Comparison of ENCODE assay signal across 20 mouse cellular contexts in genomic region chr10:56597382-56597781, GRCm38 (mm10).
DNase-seq lines count a peak whose midpoint lies in the region; ATAC-seq lines count a peak whose summit lies in the region.
"Had no signal": no experiment of that assay in that cellular context is flagged by ENCODE, and none has a peak within 500 bp of the region (broad histone marks: within the 10 kb centered on the region; RNA-seq: fewer than 3 reads in every experiment).

No protein-coding gene starts in this region.

- no peaks in the 10 kb centered on the region for H3K27me3 ChIP-seq in kidney, embryonic 16.5 days (ENCODE audit: insufficient read depth, low read length)
- no peaks in the 10 kb centered on the region for H3K27me3 ChIP-seq in heart, embryonic 15.5 days
- H3K27me3 ChIP-seq: forebrain, embryonic 15.5 days; liver, embryonic 15.5 days; neural tube, embryonic 13.5 days; Patski had no signal

- peak; percentile 76 for ATAC-seq in kidney, embryonic 16.5 days (ENCODE audit: low FRiP score, low TSS enrichment)
- peak; percentile 90 for ATAC-seq in heart, embryonic 15.5 days (replicated peaks; ENCODE audit: insufficient number of reproducible peaks, insufficient read depth, low FRiP score, low read depth)
- ATAC-seq: forebrain, embryonic 15.5 days; hindbrain, embryonic 16.5 days had no signal

- 49% methylated on average over 5 of the region's 5 CpGs for whole genome bisulfite sequencing in kidney, embryonic 16.5 days
- WGBS in heart, embryonic 15.5 days: 29% methylated on average over 5 of the region's 5 CpGs

- H3K9ac ChIP-seq in kidney, embryonic 16.5 days (replicated peaks; ENCODE audit: low read length): no peak overlapping the region
- no peak overlapping the region for H3K9ac ChIP-seq in heart, embryonic 15.5 days
- H3K9ac ChIP-seq: forebrain, embryonic 15.5 days; liver, embryonic 15.5 days; neural tube, embryonic 13.5 days had no signal

- H3K4me2 ChIP-seq in kidney, embryonic 16.5 days (replicated peaks; ENCODE audit: low read depth, low read length): no peak overlapping the region
- H3K4me2 ChIP-seq in heart, embryonic 15.5 days: no peak overlapping the region
- H3K4me2 ChIP-seq: forebrain, embryonic 15.5 days; liver, embryonic 15.5 days; neural tube, embryonic 13.5 days had no signal

- H3K27ac ChIP-seq in kidney, embryonic 16.5 days (ENCODE audit: low read length): no peak overlapping the region
- no peak overlapping the region for H3K27ac ChIP-seq in heart, embryonic 15.5 days
- H3K27ac ChIP-seq: embryonic facial prominence, embryonic 10.5 days; forebrain, embryonic 15.5 days; liver, embryonic 15.5 days; neural tube, embryonic 13.5 days had no signal

- 0 out of 2 replicates have a peak, but pooled peaks cover 2% of the 10 kb centered on the region for H3K4me1 ChIP-seq in kidney, embryonic 16.5 days (ENCODE audit: insufficient read depth, low read length)
- H3K4me1 ChIP-seq in heart, embryonic 15.5 days (replicated peaks): peaks cover 14% of the 10 kb centered on the region
- H3K4me1 ChIP-seq: forebrain, embryonic 15.5 days; liver, embryonic 15.5 days; neural tube, embryonic 13.5 days had no signal

- H3K4me3 ChIP-seq in kidney, embryonic 16.5 days (ENCODE audit: low read length): no peak overlapping the region
- H3K4me3 ChIP-seq in heart, embryonic 15.5 days: no peak overlapping the region
- H3K4me3 ChIP-seq: embryonic facial prominence, embryonic 10.5 days; erythroblast, embryonic 14.5 days; forebrain, embryonic 15.5 days; liver, embryonic 15.5 days; neural tube, embryonic 13.5 days had no signal

- DNase-seq in adrenal gland, postnatal 14 days: peak; percentile 5
- no peak for DNase-seq in adrenal gland, adult 18-20 months (ENCODE audit: low spot score in 2 of 2)
- DNase-seq in kidney, adult 8-10 months: no peak
- DNase-seq in embryo, embryonic 11 days: peak; percentile 30
- no peak for DNase-seq in left cerebral cortex, adult 18-20 months (ENCODE audit: low spot score in 2 of 2)
- no peak for DNase-seq in urinary bladder, postnatal 14 days (ENCODE audit: low spot score)
- DNase-seq: cerebellum, adult 9-11 months; layer of hippocampus, postnatal 36 days; lung, postnatal 10 days; right cerebral cortex, postnatal 4 days; thymus, adult 18-20 months had no signal

- H3K36me3 ChIP-seq in kidney, embryonic 16.5 days (ENCODE audit: insufficient read depth, low read length): no peaks in the 10 kb centered on the region
- no peaks in the 10 kb centered on the region for H3K36me3 ChIP-seq in heart, embryonic 15.5 days
- H3K36me3 ChIP-seq: embryonic facial prominence, embryonic 10.5 days; forebrain, embryonic 15.5 days; liver, embryonic 15.5 days; neural tube, embryonic 13.5 days had no signal

- no peaks in the 10 kb centered on the region for H3K9me3 ChIP-seq in kidney, embryonic 16.5 days (ENCODE audit: low read length)
- no peaks in the 10 kb centered on the region for H3K9me3 ChIP-seq in heart, embryonic 15.5 days (replicated peaks)
- H3K9me3 ChIP-seq: embryonic facial prominence, embryonic 10.5 days; forebrain, embryonic 15.5 days; liver, embryonic 15.5 days; neural tube, embryonic 13.5 days had no signal

Comparison
In these comparisons a context has a peak if more than half of its experiments do, and no peak if none do; other contexts are left out.
1. DNase-seq: peak in adrenal gland, postnatal 14 days (single experiment) and embryo, embryonic 11 days (single experiment); none in adrenal gland, adult 18-20 months (0 of 2), kidney, adult 8-10 months (0 of 2), left cerebral cortex, adult 18-20 months (0 of 2) and urinary bladder, postnatal 14 days (single experiment).